Mouse (Mus musculus): ENCODE measurements around the gene Tnfrsf19. TPM values are rescaled to one million over a fixed set of nuclear protein-coding genes. Genes with fewer than 3 reads are reported as not detected.

Tnfrsf19 gene
- total RNA-seq, 2 experiments from 2014 or later, result 76.9 to 81.3 TPM

DNA sequence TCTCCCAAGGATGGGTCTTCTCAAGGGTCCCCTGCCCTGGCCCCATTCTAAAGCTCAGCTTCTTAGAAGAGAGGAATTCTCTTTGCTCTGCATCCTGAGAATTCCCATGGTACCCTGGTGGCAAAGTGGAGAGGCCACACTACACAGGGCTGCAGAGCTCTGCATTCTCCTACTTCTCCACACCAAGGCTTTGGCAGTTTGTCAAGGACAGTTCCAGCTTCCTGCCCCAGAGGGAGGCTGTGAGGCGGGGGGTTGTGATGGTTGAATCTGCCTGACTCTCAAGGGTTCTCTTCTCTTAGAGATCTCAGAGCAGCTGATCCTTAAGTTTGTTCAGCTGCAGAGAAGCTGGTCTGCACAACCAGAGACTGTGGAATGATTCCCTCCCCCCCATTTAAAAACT lies 23.9 kb downstream of the Tnfrsf19 start:
- DNase-seq, result peak; percentile 7
- intact Hi-C loops (cut with DNase I), result no loop called here

DNA sequence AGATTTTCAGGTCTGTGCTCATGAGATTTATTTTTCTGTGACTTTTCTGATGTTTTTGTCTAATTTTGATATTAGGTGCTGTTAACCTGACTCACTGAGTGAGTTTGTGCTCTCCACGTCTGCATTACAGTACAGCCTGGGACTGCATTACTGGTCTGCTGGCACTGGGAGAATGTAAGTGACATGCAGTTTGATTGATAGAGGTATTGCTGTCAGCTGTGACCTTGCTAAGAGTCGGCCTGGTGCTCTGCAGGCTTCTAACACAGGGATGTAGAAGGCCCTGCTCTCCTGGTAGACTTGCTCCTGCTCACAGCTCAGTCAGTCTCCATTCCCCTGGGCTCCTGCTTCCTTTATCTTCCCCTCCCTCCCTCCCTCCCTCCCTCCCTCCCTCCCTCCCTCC lies 25.3 kb downstream of the Tnfrsf19 start:
- intact Hi-C loops (cut with DNase I), result no loop called here
- no peak for DNase-seq

- DNase-seq, result no peak
- intact Hi-C loops (cut with DNase I), result no loop called here
Measured at GRCm38 (mm10) chr14:61019880-61020279, 26.4 kb downstream of the Tnfrsf19 start.

- DNase-seq, result no peak
- intact Hi-C loops (cut with DNase I), result no loop called here
Measured at GRCm38 (mm10) chr14:61014544-61014943, 31.7 kb downstream of the Tnfrsf19 start.

DNA sequence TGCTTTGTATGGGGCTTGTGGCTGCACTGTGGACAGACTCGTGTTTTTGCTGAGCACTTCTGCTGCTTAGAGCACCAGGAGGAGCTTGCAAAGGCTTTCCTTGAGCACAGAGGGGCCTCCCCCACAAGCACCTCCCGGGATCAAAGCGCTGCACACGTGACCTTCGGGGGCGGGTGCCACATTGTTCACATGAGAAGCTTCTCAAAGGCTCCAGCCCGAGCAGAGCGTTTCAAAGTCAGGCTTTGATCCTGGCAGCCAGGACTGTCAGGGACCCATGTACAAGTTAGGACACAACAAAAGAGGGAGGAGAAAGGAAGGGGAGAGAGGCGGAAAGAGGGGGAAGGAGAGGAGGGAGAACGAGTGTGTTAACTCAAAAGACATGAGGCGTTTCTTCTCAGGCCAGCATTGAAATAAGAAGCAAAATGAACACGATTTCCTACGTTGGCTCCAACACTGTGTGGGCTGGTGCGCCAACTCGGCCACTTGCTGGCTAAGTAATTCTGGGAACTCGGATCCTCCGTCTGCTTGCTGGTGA lies 33.8 kb downstream of the Tnfrsf19 start:
- peak; percentile 64 for DNase-seq
- intact Hi-C loops (cut with DNase I), result no loop called here

- no peak for DNase-seq
- intact Hi-C loops (cut with DNase I), result no loop called here
Measured at GRCm38 (mm10) chr14:61011621-61012174, 34.6 kb downstream of the Tnfrsf19 start.

- intact Hi-C loops (cut with DNase I), result no loop called here
- DNase-seq, result no peak
Measured at GRCm38 (mm10) chr14:61005127-61005837, 41.0 kb downstream of the Tnfrsf19 start.

- no peak for DNase-seq
- intact Hi-C loops (cut with DNase I), result no loop called here
Measured at GRCm38 (mm10) chr14:61003676-61004075, 42.6 kb downstream of the Tnfrsf19 start.

- DNase-seq, result no peak
- intact Hi-C loops (cut with DNase I), result no loop called here
Measured at GRCm38 (mm10) chr14:61000072-61000471, 46.2 kb downstream of the Tnfrsf19 start.

- DNase-seq, result no peak
Measured at GRCm38 (mm10) chr14:60996556-60996955, 49.7 kb downstream of the Tnfrsf19 start.

GRCm38 (mm10) chr14:60993506-60993905 lies 52.8 kb downstream of the Tnfrsf19 start:
- intact Hi-C loops (cut with DNase I), result no loop called here
- no peak for DNase-seq

More at GRCm38 (mm10) chr14:60996556-60996955, 49.7 kb downstream of the Tnfrsf19 start:
- intact Hi-C loops (cut with DNase I), result no loop called here

DNA sequence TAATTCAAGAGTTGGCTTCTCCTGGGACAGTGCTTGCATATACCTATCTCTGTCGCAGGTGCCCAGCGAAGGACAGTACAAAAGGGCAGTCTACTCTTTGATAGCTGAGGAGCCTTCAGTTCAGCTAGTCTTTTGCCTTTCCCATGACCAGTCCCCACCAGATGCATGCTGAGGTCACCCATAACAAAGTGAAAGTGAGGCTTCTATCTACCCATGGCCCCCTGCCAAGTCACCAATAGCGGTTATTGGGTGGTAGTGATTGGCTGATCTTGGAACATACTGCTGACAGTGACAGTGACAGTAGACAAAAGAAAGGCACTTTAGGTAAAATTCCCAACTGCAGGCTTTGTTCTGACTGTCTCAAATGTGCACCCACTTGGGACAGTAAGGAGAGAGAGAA lies 53.2 kb downstream of the Tnfrsf19 start:
- no peak for DNase-seq
- intact Hi-C loops (cut with DNase I), result no loop called here

DNA sequence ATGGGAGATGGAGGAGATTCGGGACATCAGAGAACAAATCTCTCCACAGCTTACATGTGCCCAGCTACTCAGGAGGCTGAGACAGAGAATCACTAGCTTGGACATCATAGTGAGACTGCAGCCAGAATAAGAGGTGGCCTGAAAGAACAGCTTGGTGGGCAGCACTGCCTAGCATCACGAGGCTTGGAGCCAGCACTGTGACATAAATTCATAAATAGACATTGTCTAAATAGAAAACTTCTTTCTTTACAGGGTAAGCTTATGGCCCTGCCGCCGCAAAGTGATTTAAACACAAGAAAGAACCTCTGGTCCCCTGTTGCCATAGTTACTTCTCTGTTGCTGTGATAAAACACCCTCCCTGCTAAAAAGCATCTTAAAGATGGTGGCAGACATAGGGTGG lies 54.1 kb downstream of the Tnfrsf19 start:
- no peak for DNase-seq
- intact Hi-C loops (cut with DNase I), result no loop called here

GRCm38 (mm10) chr14:60988228-60988627 lies 58.1 kb downstream of the Tnfrsf19 start:
- intact Hi-C loops (cut with DNase I), result no loop called here
- no peak for DNase-seq

GRCm38 (mm10) chr14:60986926-60987325 lies 59.4 kb downstream of the Tnfrsf19 start:
- intact Hi-C loops (cut with DNase I), result no loop called here
- no peak for DNase-seq

GRCm38 (mm10) chr14:60985077-60985476 lies 61.2 kb downstream of the Tnfrsf19 start:
- DNase-seq, result no peak
- intact Hi-C loops (cut with DNase I), result no loop called here

DNA sequence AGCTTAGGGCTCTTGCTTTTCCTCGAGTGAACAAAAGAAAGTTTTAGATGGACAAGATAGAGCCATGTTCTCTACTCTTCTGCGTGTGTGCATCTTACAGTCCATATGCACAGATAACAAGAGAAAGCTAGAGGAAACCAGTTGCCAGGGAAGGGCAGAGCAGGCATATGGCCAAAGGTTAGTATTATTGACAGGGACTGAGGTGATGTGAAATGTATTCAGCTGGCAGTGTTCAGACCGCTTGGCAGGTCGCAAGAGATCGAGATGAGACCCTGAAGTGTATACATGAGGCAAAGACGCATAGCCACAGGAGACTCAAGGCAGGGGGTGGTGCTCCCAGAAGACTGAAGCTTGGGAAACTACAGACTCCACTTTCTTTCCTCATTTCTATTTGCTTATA lies 62.0 kb downstream of the Tnfrsf19 start:
- intact Hi-C loops (cut with DNase I), result no loop called here

DNA sequence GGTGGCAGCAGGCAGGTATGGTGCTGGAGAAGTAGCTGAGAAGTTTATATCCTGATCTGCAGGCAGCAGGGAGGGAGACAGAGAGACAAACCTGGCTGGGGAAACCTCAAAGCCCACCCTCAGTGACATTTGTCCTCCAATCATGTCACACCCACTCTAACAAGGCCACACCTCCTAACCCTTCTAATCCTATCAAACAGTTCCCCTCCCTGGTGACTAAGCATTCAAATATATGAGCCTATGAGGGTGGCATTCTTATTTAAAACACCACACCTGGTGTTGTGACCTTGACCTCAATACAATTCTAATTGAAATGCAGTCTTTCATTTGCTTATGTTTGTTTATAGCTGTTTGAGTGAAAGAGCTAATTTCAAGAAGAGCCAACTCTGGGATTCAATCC lies 64.2 kb downstream of the Tnfrsf19 start:
- no peak for DNase-seq
- intact Hi-C loops (cut with DNase I), result no loop called here

More for the DNA sequence above, 62.0 kb downstream of the Tnfrsf19 start:
- DNase-seq, result no peak

- intact Hi-C loops (cut with DNase I), result no loop called here
- no peak for DNase-seq
Measured at GRCm38 (mm10) chr14:60980244-60980887, 65.9 kb downstream of the Tnfrsf19 start.

GRCm38 (mm10) chr14:60978129-60978528 lies 68.2 kb downstream of the Tnfrsf19 start:
- intact Hi-C loops (cut with DNase I), result no loop called here
- no peak for DNase-seq

- intact Hi-C loops (cut with DNase I), result no loop called here
Measured at GRCm38 (mm10) chr14:60976231-60976630, 70.1 kb downstream of the Tnfrsf19 start.

GRCm38 (mm10) chr14:60975736-60976135 lies 70.6 kb downstream of the Tnfrsf19 start:
- intact Hi-C loops (cut with DNase I), result no loop called here
- DNase-seq, result no peak

More at GRCm38 (mm10) chr14:60976231-60976630, 70.1 kb downstream of the Tnfrsf19 start:
- DNase-seq, result no peak
